Mouse (Mus musculus) embryonic fibroblast, embryonic 13.5 days (primary cell): ENCODE measurements around the gene Clec2g.

Source experiments
- CTCF ChIP-seq: IDR thresholded peaks from 2 replicates; pipeline ENCODE4 v1.5.1; 2011; ENCODE audit warnings: mild to moderate bottlenecking, control low read depth, low read length, moderate library complexity, borderline replicate concordance; ENCODE audit not compliant: insufficient read depth
- POLR2A ChIP-seq: IDR thresholded peaks from 2 replicates; pipeline ENCODE4 v1.6.1; 2011; ENCODE audit warnings: low read depth, mild to moderate bottlenecking, control low read depth, low read length, moderate library complexity

DNA sequence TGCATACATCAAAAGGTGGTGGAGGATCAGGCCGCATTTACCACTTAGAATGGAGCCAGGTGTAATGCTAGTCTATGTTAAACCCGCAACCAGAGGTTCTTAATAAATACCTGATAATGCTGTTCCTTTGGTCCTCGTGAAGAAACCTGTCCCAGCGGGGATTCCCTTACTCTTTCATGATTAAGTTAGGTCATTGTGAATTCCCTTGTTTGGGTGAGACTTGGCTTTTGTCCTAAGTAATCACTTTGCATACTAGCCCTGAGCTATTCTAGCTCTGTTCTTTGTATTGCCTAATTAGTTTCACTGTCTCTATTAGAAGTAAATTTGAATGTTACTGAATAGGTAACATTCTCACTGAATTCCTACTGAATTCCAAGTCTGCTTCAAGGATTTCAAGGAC lies 60.2 kb downstream of the Clec2g start:
- TF ChIP-seq CTCF (no peak), POLR2A (no peak)
